Mouse (Mus musculus): ENCODE measurements at regions not wholly inside any gene's neighbourhood (a gene's known extent, or its start where the extent isn't known, plus 50 kb on each side); places are given as distances from the start of the nearest gene placed in this dataset.

- Histone ChIP-seq H3K27me3 (ENCODE audit: insufficient read depth, low read length) (no peaks in the 10 kb centered on the region), H3K9me3 (ENCODE audit: low read depth, low read length) (no peaks in the 10 kb centered on the region), H3K36me3 (ENCODE audit: insufficient read depth) (no peaks in the 10 kb centered on the region), H3K27ac (ENCODE audit: low read depth) (no peak overlapping the region), H3K4me2 (no peak overlapping the region), H3K4me1 (ENCODE audit: insufficient read depth) (no peaks in the 10 kb centered on the region), H3K4me3 (ENCODE audit: low read depth, low read length) (no peak overlapping the region), H3K9ac (no peak overlapping the region)
- DNase-seq (no peak), ATAC-seq (ENCODE audit: insufficient read depth) (no peak)
- WGBS = 57% methylated on average over 15 of the region's 15 CpGs
- TF ChIP-seq CTCF (IDR thresholded peaks at IDR 0.05; ENCODE audit: low read depth) = no peak
These were observed 64.1 kb upstream of the Sall1 start for GRCm38 (mm10) chr8:89107895-89108660.

- Histone ChIP-seq H3K36me3 (ENCODE audit: insufficient read depth) (no peaks in the 10 kb centered on the region), H3K9me3 (ENCODE audit: low read depth, low read length) (no peaks in the 10 kb centered on the region), H3K4me3 (ENCODE audit: low read depth, low read length) (no peak overlapping the region), H3K27ac (ENCODE audit: low read depth) (no peak overlapping the region), H3K27me3 (ENCODE audit: insufficient read depth, low read length) (no peaks in the 10 kb centered on the region), H3K4me2 (no peak overlapping the region), H3K4me1 (ENCODE audit: insufficient read depth) (no peaks in the 10 kb centered on the region), H3K9ac (no peak overlapping the region)
- ATAC-seq (ENCODE audit: insufficient read depth) = no peak
- no peak for DNase-seq
- TF ChIP-seq CTCF (IDR thresholded peaks at IDR 0.05; ENCODE audit: low read depth) = no peak
- 78% methylated on average over 4 of the region's 4 CpGs for WGBS
These were observed 62.4 kb upstream of the Sall1 start for GRCm38 (mm10) chr8:89106346-89106745.

GRCm38 (mm10) chr8:89097396-89097795, 53.4 kb upstream of the Sall1 start:
- H3K27ac ChIP-seq (ENCODE audit: low read depth) = no peak overlapping the region
- 72% methylated on average over 4 of the region's 4 CpGs for WGBS
- TF ChIP-seq CTCF (IDR thresholded peaks at IDR 0.05; ENCODE audit: low read depth) = no peak
- H3K9ac ChIP-seq = no peak overlapping the region
- no peaks in the 10 kb centered on the region for H3K9me3 ChIP-seq (ENCODE audit: low read depth, low read length)
- no peaks in the 10 kb centered on the region for H3K4me1 ChIP-seq (ENCODE audit: insufficient read depth)
- no peak overlapping the region for H3K4me3 ChIP-seq (ENCODE audit: low read depth, low read length)
- no peaks in the 10 kb centered on the region for H3K36me3 ChIP-seq (ENCODE audit: insufficient read depth)
- ATAC-seq (ENCODE audit: insufficient read depth) = no peak
- H3K27me3 ChIP-seq (ENCODE audit: insufficient read depth, low read length) = no peaks in the 10 kb centered on the region
- H3K4me2 ChIP-seq = no peak overlapping the region
- no peak for DNase-seq
